Mouse (Mus musculus) brain, adult 2 months (tissue): ENCODE measurements around the gene Sort1.
"Not testable (repeated sequence)": the region's sequence is repeated elsewhere in the genome, so short reads cannot be mapped to it uniquely, and the experiment has no call there.

Experiments
- DNase-seq: peaks from one replicate; pipeline ENCODE4 v3.0.0; 2011; ENCODE audit warnings: low read depth, low spot score

Gene Sort1

GRCm38 (mm10) chr3:108283781-108284601 is at the start of gene Sort1:
TSS of gene Sort1 (plus strand) at chr3:108284082.
- peak; percentile 97 for DNase-seq

GRCm38 (mm10) chr3:108237474-108238102 is 46.3 kb upstream of the Sort1 start:
- not testable (repeated sequence) for DNase-seq

GRCm38 (mm10) chr3:108241243-108241839 is 42.5 kb upstream of the Sort1 start:
- peak; percentile 53 for DNase-seq

GRCm38 (mm10) chr3:108246857-108247256 is 37.0 kb upstream of the Sort1 start:
- no peak for DNase-seq

GRCm38 (mm10) chr3:108256719-108257637 is 26.9 kb upstream of the Sort1 start, which contains the start of gene Psma5:
TSS of gene Psma5 (plus strand) at chr3:108256926.
- DNase-seq: peak; percentile 99

- DNase-seq: no peak
Measured at GRCm38 (mm10) chr3:108257831-108258500, 25.9 kb upstream of the Sort1 start.

GRCm38 (mm10) chr3:108259319-108259718 is 24.6 kb upstream of the Sort1 start:
- DNase-seq: peak; percentile 41

- DNase-seq: not testable (repeated sequence)
Measured at GRCm38 (mm10) chr3:108279495-108279894, 4.4 kb upstream of the Sort1 start.

- peak; percentile 86 for DNase-seq
Measured at GRCm38 (mm10) chr3:108282401-108283240, 1.3 kb upstream of the Sort1 start.

GRCm38 (mm10) chr3:108283241-108283561 is 681 bp upstream of the Sort1 start:
- DNase-seq: no peak

GRCm38 (mm10) chr3:108285078-108285711 is 1.3 kb downstream of the Sort1 start:
- DNase-seq: no peak

GRCm38 (mm10) chr3:108286671-108287439 is 3.0 kb downstream of the Sort1 start:
- DNase-seq: no peak

- DNase-seq: peak; percentile 80
Measured at GRCm38 (mm10) chr3:108287811-108288805, 4.2 kb downstream of the Sort1 start.

- no peak for DNase-seq
Measured at GRCm38 (mm10) chr3:108289311-108290130, 5.6 kb downstream of the Sort1 start.

GRCm38 (mm10) chr3:108291036-108291799 is 7.3 kb downstream of the Sort1 start:
- DNase-seq: no peak

GRCm38 (mm10) chr3:108294398-108294797 is 10.5 kb downstream of the Sort1 start:
- no peak for DNase-seq
